Mouse (Mus musculus): ENCODE results near the gene Tmco3. TPM values are rescaled to one million over a fixed set of nuclear protein-coding genes. Genes with fewer than 3 reads are reported as not detected.

The Tmco3 gene
- polyA plus RNA-seq, 1 experiment: 11.5 TPM

- Histone ChIP-seq H3K27me3 (ENCODE audit: control insufficient read depth, insufficient read depth, low read length) (no peaks in the 10 kb centered on the region), H3K36me3 (ENCODE audit: control insufficient read depth, insufficient read depth, low read length) (no peaks in the 10 kb centered on the region; the same call in 1 of the 2 replicates), H3K27ac (ENCODE audit: control insufficient read depth, insufficient read depth, low read depth, low read length) (no peak overlapping the region), H3K4me1 (ENCODE audit: control insufficient read depth, insufficient read depth, low read length) (peaks cover 4% of the 10 kb centered on the region), H3K4me3 (ENCODE audit: control insufficient read depth, low read depth, low read length) (no peak overlapping the region)
- no peak for TF ChIP-seq CTCF (IDR thresholded peaks at IDR 0.05; ENCODE audit: control insufficient read depth, insufficient read depth, insufficient replicate concordance, low read depth, low read length)
- no peak for TF ChIP-seq POLR2A (IDR thresholded peaks at IDR 0.05; ENCODE audit: control insufficient read depth, low read depth, low read length)
Observed at GRCm38 (mm10) chr8:13337678-13338077, 49.7 kb downstream of the Tmco3 start.

GRCm38 (mm10) chr8:13338255-13338860 is 50.4 kb downstream of the Tmco3 start, which contains the start of gene Tfdp1:
TSS of gene Tfdp1 (plus strand) at chr8:13338751.
- peaks cover 4% of the 10 kb centered on the region for H3K4me1 ChIP-seq (ENCODE audit: control insufficient read depth, insufficient read depth, low read length)
- TF ChIP-seq POLR2A (IDR thresholded peaks at IDR 0.05; ENCODE audit: control insufficient read depth, low read depth, low read length): peak; percentile 26; the same call in 1 of the 2 replicates
- TF ChIP-seq CTCF (IDR thresholded peaks at IDR 0.05; ENCODE audit: control insufficient read depth, insufficient read depth, insufficient replicate concordance, low read depth, low read length): no peak
- H3K27ac ChIP-seq (ENCODE audit: control insufficient read depth, insufficient read depth, low read depth, low read length): peak within 1 kb of the TSS; percentile 44
- no peaks in the 10 kb centered on the region for H3K27me3 ChIP-seq (ENCODE audit: control insufficient read depth, insufficient read depth, low read length)
- H3K36me3 ChIP-seq (ENCODE audit: control insufficient read depth, insufficient read depth, low read length): no peaks in the 10 kb centered on the region; the same call in 1 of the 2 replicates
- peak within 1 kb of the TSS; percentile 65 for H3K4me3 ChIP-seq (ENCODE audit: control insufficient read depth, low read depth, low read length)

- no peaks in the 10 kb centered on the region for H3K27me3 ChIP-seq (ENCODE audit: control insufficient read depth, insufficient read depth, low read length)
- H3K4me3 ChIP-seq (ENCODE audit: control insufficient read depth, low read depth, low read length): peak overlapping the region; percentile 65
- H3K27ac ChIP-seq (ENCODE audit: control insufficient read depth, insufficient read depth, low read depth, low read length): peak overlapping the region; percentile 44
- TF ChIP-seq CTCF (IDR thresholded peaks at IDR 0.05; ENCODE audit: control insufficient read depth, insufficient read depth, insufficient replicate concordance, low read depth, low read length): no peak
- no peak for TF ChIP-seq POLR2A (IDR thresholded peaks at IDR 0.05; ENCODE audit: control insufficient read depth, low read depth, low read length)
- H3K4me1 ChIP-seq (ENCODE audit: control insufficient read depth, insufficient read depth, low read length): peaks cover 4% of the 10 kb centered on the region
- no peaks in the 10 kb centered on the region; the same call in 1 of the 2 replicates for H3K36me3 ChIP-seq (ENCODE audit: control insufficient read depth, insufficient read depth, low read length)
Observed at GRCm38 (mm10) chr8:13338901-13339645, 51.1 kb downstream of the Tmco3 start.

GRCm38 (mm10) chr8:13339646-13339990 is 51.6 kb downstream of the Tmco3 start:
- Histone ChIP-seq H3K36me3 (ENCODE audit: control insufficient read depth, insufficient read depth, low read length) (no peaks in the 10 kb centered on the region; the same call in 1 of the 2 replicates), H3K4me1 (ENCODE audit: control insufficient read depth, insufficient read depth, low read length) (peaks cover 4% of the 10 kb centered on the region), H3K27ac (ENCODE audit: control insufficient read depth, insufficient read depth, low read depth, low read length) (no peak overlapping the region), H3K4me3 (ENCODE audit: control insufficient read depth, low read depth, low read length) (peak overlapping the region; percentile 32; the same call in 1 of the 2 replicates), H3K27me3 (ENCODE audit: control insufficient read depth, insufficient read depth, low read length) (no peaks in the 10 kb centered on the region)
- TF ChIP-seq POLR2A (IDR thresholded peaks at IDR 0.05; ENCODE audit: control insufficient read depth, low read depth, low read length) (no peak), CTCF (IDR thresholded peaks at IDR 0.05; ENCODE audit: control insufficient read depth, insufficient read depth, insufficient replicate concordance, low read depth, low read length) (no peak)

- no peak overlapping the region for H3K4me3 ChIP-seq (ENCODE audit: control insufficient read depth, low read depth, low read length)
- H3K36me3 ChIP-seq (ENCODE audit: control insufficient read depth, insufficient read depth, low read length): no peaks in the 10 kb centered on the region; the same call in 1 of the 2 replicates
- no peak overlapping the region for H3K27ac ChIP-seq (ENCODE audit: control insufficient read depth, insufficient read depth, low read depth, low read length)
- H3K4me1 ChIP-seq (ENCODE audit: control insufficient read depth, insufficient read depth, low read length): peaks cover 4% of the 10 kb centered on the region
- no peaks in the 10 kb centered on the region for H3K27me3 ChIP-seq (ENCODE audit: control insufficient read depth, insufficient read depth, low read length)
- TF ChIP-seq POLR2A (IDR thresholded peaks at IDR 0.05; ENCODE audit: control insufficient read depth, low read depth, low read length): no peak
- TF ChIP-seq CTCF (IDR thresholded peaks at IDR 0.05; ENCODE audit: control insufficient read depth, insufficient read depth, insufficient replicate concordance, low read depth, low read length): 0 out of 2 replicates have a peak, but pooled peaks have one; percentile 1
Observed at GRCm38 (mm10) chr8:13340650-13341049, 52.7 kb downstream of the Tmco3 start.

GRCm38 (mm10) chr8:13342340-13342739 is 54.4 kb downstream of the Tmco3 start:
- Histone ChIP-seq H3K27me3 (ENCODE audit: control insufficient read depth, insufficient read depth, low read length) (no peaks in the 10 kb centered on the region), H3K36me3 (ENCODE audit: control insufficient read depth, insufficient read depth, low read length) (no peaks in the 10 kb centered on the region; the same call in none of the 2 replicates), H3K4me3 (ENCODE audit: control insufficient read depth, low read depth, low read length) (no peak overlapping the region), H3K27ac (ENCODE audit: control insufficient read depth, insufficient read depth, low read depth, low read length) (no peak overlapping the region), H3K4me1 (ENCODE audit: control insufficient read depth, insufficient read depth, low read length) (peaks cover 4% of the 10 kb centered on the region)
- TF ChIP-seq CTCF (IDR thresholded peaks at IDR 0.05; ENCODE audit: control insufficient read depth, insufficient read depth, insufficient replicate concordance, low read depth, low read length) (no peak), POLR2A (IDR thresholded peaks at IDR 0.05; ENCODE audit: control insufficient read depth, low read depth, low read length) (no peak)

- no peak overlapping the region for H3K27ac ChIP-seq (ENCODE audit: control insufficient read depth, insufficient read depth, low read depth, low read length)
- no peaks in the 10 kb centered on the region; the same call in none of the 2 replicates for H3K36me3 ChIP-seq (ENCODE audit: control insufficient read depth, insufficient read depth, low read length)
- H3K4me1 ChIP-seq (ENCODE audit: control insufficient read depth, insufficient read depth, low read length): peaks cover 3% of the 10 kb centered on the region
- H3K4me3 ChIP-seq (ENCODE audit: control insufficient read depth, low read depth, low read length): no peak overlapping the region
- no peaks in the 10 kb centered on the region for H3K27me3 ChIP-seq (ENCODE audit: control insufficient read depth, insufficient read depth, low read length)
- TF ChIP-seq POLR2A (IDR thresholded peaks at IDR 0.05; ENCODE audit: control insufficient read depth, low read depth, low read length) (no peak), CTCF (IDR thresholded peaks at IDR 0.05; ENCODE audit: control insufficient read depth, insufficient read depth, insufficient replicate concordance, low read depth, low read length) (no peak)
Observed at GRCm38 (mm10) chr8:13343134-13343533, 55.1 kb downstream of the Tmco3 start.

All from testis, adult 2 months (tissue).